Mouse (Mus musculus) heart, embryonic 11.5 days (tissue): Measurements from ENCODE around the gene Akr1d1. TPM values are rescaled to one million over a fixed set of nuclear protein-coding genes. Genes with fewer than 3 reads are reported as not detected.

Experiments
- ATAC-seq: fragments of 200-750 bp; cut with Nextera tagmentation; replicated peaks from 2 replicates; pipeline ENCODE4 v1.8.0; 2017; ENCODE audit warnings: moderate library complexity; ENCODE audit not compliant: insufficient number of reproducible peaks, low FRiP score, low TSS enrichment
- H3K27ac ChIP-seq: fragments of 300-500 bp; sonication (generic); 2 replicates; pipeline ENCODE4 v1.5.1; 2014; ENCODE audit warnings: mild to moderate bottlenecking, low read depth, low read length
- H3K27me3 ChIP-seq: fragments of 300-500 bp; sonication (generic); 2 replicates; pipeline ENCODE4 v1.6.1; 2014; ENCODE audit warnings: mild to moderate bottlenecking, low read length, mixed read lengths; ENCODE audit not compliant: control insufficient read depth, insufficient read depth
- H3K36me3 ChIP-seq: fragments of 300-500 bp; sonication (generic); 2 replicates; pipeline ENCODE4 v1.6.1; 2014; ENCODE audit warnings: mild to moderate bottlenecking, low read length, moderate library complexity, mixed read lengths; ENCODE audit not compliant: control insufficient read depth, insufficient read depth
- H3K4me1 ChIP-seq: fragments of 300-500 bp; sonication (generic); 2 replicates; pipeline ENCODE4 v1.6.1; 2014; ENCODE audit warnings: low read length; ENCODE audit not compliant: control insufficient read depth, insufficient read depth
- H3K4me2 ChIP-seq: fragments of 300-500 bp; sonication (generic); 2 replicates; pipeline ENCODE4 v1.6.1; 2014; ENCODE audit warnings: mild to moderate bottlenecking, moderate library complexity
- H3K4me3 ChIP-seq: fragments of 300-500 bp; sonication (generic); 2 replicates; pipeline ENCODE4 v1.5.1; 2014; ENCODE audit warnings: low read depth, low read length
- H3K9ac ChIP-seq: fragments of 300-500 bp; sonication (generic); 2 replicates; pipeline ENCODE4 v1.6.1; 2014; ENCODE audit warnings: mild to moderate bottlenecking, low read depth, low read length, moderate library complexity
- H3K9me3 ChIP-seq: fragments of 300-500 bp; sonication (generic); replicated peaks from 2 replicates; pipeline ENCODE4 v1.6.1; 2016; ENCODE audit warnings: low read length; ENCODE audit not compliant: control insufficient read depth
- WGBS: fragments of 180-500 bp; shearing (Covaris S2); extraction: QIAGEN DNeasy Blood & Tissue Kit; methylation state at CpG from one replicate; pipeline ENCODE4 v1.1.7; 2014; ENCODE audit not compliant: insufficient replicate concordance; 5-methylcytosine and 5-hydroxymethylcytosine counted together
- polyA plus RNA-seq: library from polyadenylated mRNA; unstranded; fragments of >200 nt; fragmentation: Nextera tagmentation; extraction: Ambion mirVana; gene quantifications from 2 replicates; pipeline ENCODE4 v1.2.1, GENCODE M21; 2014

Akr1d1 gene
- polyA plus RNA-seq, 1 experiment from 2014 or later, result not detected

DNA sequence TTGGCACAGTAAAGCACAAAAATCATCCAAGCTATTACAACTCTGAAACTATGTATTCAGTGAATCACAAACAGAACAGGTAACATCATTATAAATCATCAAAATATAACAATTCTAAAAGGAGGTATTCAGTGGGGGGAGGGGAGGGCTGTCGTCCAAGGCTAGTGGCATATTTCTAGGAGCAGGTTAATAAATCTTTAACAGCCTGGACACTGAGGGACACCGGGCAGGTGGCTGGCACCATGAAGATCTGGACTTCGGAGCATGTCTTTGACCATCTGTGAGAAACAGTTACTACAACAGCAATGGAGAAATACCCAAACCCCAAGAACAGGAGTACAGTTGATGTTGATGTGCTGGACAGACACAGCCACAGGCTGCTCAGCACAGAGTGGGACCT lies 11.2 kb downstream of the Akr1d1 start:
- ATAC-seq, result no peak
- Histone ChIP-seq H3K4me2 (no peak overlapping the region), H3K9ac (no peak overlapping the region), H3K9me3 (no peaks in the 10 kb centered on the region), H3K4me1 (no peaks in the 10 kb centered on the region), H3K27me3 (no peaks in the 10 kb centered on the region), H3K36me3 (no peaks in the 10 kb centered on the region), H3K4me3 (no peak overlapping the region), H3K27ac (no peak overlapping the region)
- whole genome bisulfite sequencing, result 91% methylated on average over 3 of the region's 3 CpGs

DNA sequence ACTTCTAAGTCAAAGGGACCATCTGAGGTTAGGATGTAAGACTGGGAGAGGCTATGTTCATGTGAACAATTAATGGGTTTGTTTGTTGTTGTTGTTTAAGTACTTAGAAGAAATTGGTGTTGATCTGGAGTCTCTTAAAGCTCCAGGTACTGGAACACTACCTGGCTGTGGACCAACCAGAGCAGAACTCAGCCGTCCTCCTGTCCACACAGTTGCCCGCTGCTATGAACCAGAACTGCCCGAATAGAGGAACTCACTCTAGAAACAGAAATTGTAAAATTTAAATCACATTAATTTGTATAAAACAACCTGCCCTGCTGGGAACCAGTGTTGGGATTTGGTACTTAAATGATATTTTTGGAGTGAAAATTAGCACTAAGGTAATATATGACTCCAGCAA lies 12.2 kb downstream of the Akr1d1 start:
- H3K36me3 ChIP-seq, result no peaks in the 10 kb centered on the region
- H3K4me1 ChIP-seq, result no peaks in the 10 kb centered on the region
- no peak overlapping the region for H3K4me3 ChIP-seq
- H3K27ac ChIP-seq, result no peak overlapping the region
- ATAC-seq, result no peak
- WGBS, result 83% methylated on average over 3 of the region's 3 CpGs
- no peak overlapping the region for H3K9ac ChIP-seq
- H3K4me2 ChIP-seq, result no peak overlapping the region
- no peaks in the 10 kb centered on the region for H3K27me3 ChIP-seq
- H3K9me3 ChIP-seq, result no peaks in the 10 kb centered on the region

- Histone ChIP-seq H3K27me3 (no peaks in the 10 kb centered on the region), H3K9ac (no peak overlapping the region), H3K9me3 (no peaks in the 10 kb centered on the region; the same call in 1 of the 2 replicates), H3K27ac (no peak overlapping the region), H3K36me3 (no peaks in the 10 kb centered on the region), H3K4me3 (no peak overlapping the region), H3K4me1 (no peaks in the 10 kb centered on the region), H3K4me2 (no peak overlapping the region)
- 74% methylated on average over 2 of the region's 2 CpGs for WGBS
- no peak for ATAC-seq
These were observed 22.8 kb downstream of the Akr1d1 start for GRCm38 (mm10) chr6:37552760-37553159.

DNA sequence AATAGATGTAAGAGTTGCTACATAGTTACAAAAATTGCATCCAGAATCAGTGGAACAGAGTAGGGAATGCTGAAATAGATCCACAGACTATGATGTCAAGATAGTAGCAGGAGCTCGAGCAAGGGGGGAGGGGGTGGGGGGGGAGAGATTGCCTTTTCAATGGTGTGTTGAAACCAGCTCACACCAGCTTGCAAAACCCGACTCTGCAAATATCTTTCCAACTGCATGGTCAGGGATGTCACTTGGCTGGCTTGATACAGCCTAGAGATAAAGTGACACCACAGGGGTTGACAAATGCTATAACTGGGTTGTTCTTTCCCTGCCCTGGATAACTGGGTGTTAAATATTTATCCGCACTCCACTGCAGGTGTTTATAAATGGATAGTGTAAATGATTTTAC lies 24.0 kb downstream of the Akr1d1 start:
- no peak overlapping the region for H3K4me2 ChIP-seq
- H3K9me3 ChIP-seq, result no peaks in the 10 kb centered on the region; the same call in 1 of the 2 replicates
- 70% methylated on average over 3 of the region's 3 CpGs for WGBS
- H3K4me3 ChIP-seq, result no peak overlapping the region
- ATAC-seq, result no peak
- H3K27me3 ChIP-seq, result no peaks in the 10 kb centered on the region
- H3K27ac ChIP-seq, result no peak overlapping the region
- H3K9ac ChIP-seq, result no peak overlapping the region
- H3K4me1 ChIP-seq, result no peaks in the 10 kb centered on the region
- no peaks in the 10 kb centered on the region for H3K36me3 ChIP-seq

- Histone ChIP-seq H3K4me2 (no peak overlapping the region), H3K36me3 (no peaks in the 10 kb centered on the region), H3K9me3 (no peaks in the 10 kb centered on the region; the same call in 1 of the 2 replicates), H3K27me3 (no peaks in the 10 kb centered on the region), H3K4me3 (no peak overlapping the region), H3K27ac (no peak overlapping the region), H3K9ac (no peak overlapping the region), H3K4me1 (no peaks in the 10 kb centered on the region)
- no peak for ATAC-seq
- WGBS, result 61% methylated on average over 1 of the region's 1 CpGs
These were observed 24.4 kb downstream of the Akr1d1 start for GRCm38 (mm10) chr6:37554327-37554726.

DNA sequence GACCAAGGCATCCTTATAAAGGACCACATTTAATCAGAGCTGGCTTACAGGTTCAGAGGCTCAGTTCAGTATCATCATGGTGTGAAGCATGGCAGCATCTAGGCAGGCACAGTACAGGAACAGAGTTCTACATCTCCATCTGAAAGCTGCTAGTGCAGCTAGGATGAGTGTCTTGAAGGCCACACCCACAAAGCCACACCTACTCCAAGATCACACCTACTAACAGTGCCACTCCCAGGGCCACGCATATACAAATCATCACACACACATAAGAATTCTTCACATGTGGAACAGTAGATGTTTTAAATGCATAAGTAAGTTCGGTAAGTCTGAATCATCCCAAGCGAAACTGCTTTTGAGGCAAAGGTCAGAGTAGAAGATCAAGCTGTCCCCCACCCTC lies 33.9 kb downstream of the Akr1d1 start:
- H3K4me3 ChIP-seq, result no peak overlapping the region
- no peaks in the 10 kb centered on the region for H3K27me3 ChIP-seq
- no peak overlapping the region for H3K4me2 ChIP-seq
- H3K9me3 ChIP-seq, result no peaks in the 10 kb centered on the region
- no peaks in the 10 kb centered on the region for H3K4me1 ChIP-seq
- no peak for ATAC-seq
- no peak overlapping the region for H3K9ac ChIP-seq
- no peaks in the 10 kb centered on the region for H3K36me3 ChIP-seq
- 83% methylated on average over 3 of the region's 3 CpGs for WGBS
- H3K27ac ChIP-seq, result no peak overlapping the region

GRCm38 (mm10) chr6:37567363-37567762 lies 37.4 kb downstream of the Akr1d1 start:
- Histone ChIP-seq H3K4me1 (no peaks in the 10 kb centered on the region), H3K4me2 (no peak overlapping the region), H3K9ac (no peak overlapping the region), H3K27me3 (no peaks in the 10 kb centered on the region), H3K9me3 (no peaks in the 10 kb centered on the region), H3K36me3 (no peaks in the 10 kb centered on the region), H3K27ac (no peak overlapping the region), H3K4me3 (no peak overlapping the region)
- no peak for ATAC-seq
- 90% methylated on average over 1 of the region's 1 CpGs for WGBS

GRCm38 (mm10) chr6:37571939-37572338 lies 42.0 kb downstream of the Akr1d1 start:
- Histone ChIP-seq H3K4me3 (no peak overlapping the region), H3K4me1 (no peaks in the 10 kb centered on the region), H3K36me3 (no peaks in the 10 kb centered on the region), H3K9ac (no peak overlapping the region), H3K4me2 (no peak overlapping the region), H3K27me3 (no peaks in the 10 kb centered on the region), H3K9me3 (no peaks in the 10 kb centered on the region), H3K27ac (no peak overlapping the region)
- ATAC-seq, result no peak
- 63% methylated on average over 1 of the region's 1 CpGs for WGBS

GRCm38 (mm10) chr6:37572935-37573334 lies 43.0 kb downstream of the Akr1d1 start:
- Histone ChIP-seq H3K4me1 (no peaks in the 10 kb centered on the region), H3K9me3 (no peaks in the 10 kb centered on the region), H3K27ac (no peak overlapping the region), H3K27me3 (no peaks in the 10 kb centered on the region), H3K9ac (no peak overlapping the region), H3K36me3 (no peaks in the 10 kb centered on the region), H3K4me3 (no peak overlapping the region), H3K4me2 (no peak overlapping the region)
- ATAC-seq, result no peak
- 58% methylated on average over 2 of the region's 2 CpGs for WGBS
